Mouse (Mus musculus) thymus, postnatal 36 days (tissue): ENCODE data around the gene Pknox2.

ENCODE experiments used
- DNase-seq, 2 experiments: peaks; one replicate each; pipeline ENCODE4 v3.0.0; 2022; ENCODE audit warnings: mixed read lengths in 2 of 2

The Pknox2 gene

DNA sequence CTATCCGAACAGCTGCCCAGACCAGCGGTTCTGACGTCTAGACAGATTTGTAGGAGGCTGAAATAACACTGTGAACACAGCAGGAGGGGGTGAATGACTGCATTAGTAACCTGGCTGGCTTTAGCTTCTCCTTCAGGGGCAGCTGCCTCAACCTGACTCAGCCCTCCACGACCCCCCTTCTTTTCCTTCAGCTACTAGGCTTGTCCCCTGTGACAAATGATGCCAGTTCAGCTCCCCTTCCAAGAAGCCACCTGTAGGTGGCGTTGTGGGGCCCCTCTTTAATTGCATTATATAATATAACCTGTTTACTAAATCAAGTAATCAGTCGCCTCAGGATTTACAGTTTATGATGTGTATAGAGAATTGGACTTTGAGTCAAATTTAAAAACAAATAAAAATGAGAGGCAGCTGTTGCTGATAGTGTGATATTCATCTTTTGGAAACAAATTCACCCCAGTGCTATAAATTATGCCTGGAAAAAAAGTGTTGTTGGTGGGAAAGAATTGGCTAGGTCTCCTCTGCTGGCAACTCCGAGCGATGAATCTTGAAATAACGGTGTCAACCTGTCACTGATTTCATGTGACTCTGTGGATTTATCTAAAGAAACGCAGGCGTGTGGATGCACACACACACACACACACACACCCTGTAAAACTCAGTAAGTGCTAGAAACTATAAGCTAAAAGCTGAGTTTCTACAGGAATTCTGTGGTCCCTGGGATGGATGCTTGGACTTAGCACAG is 173.6 kb downstream of the Pknox2 start:
- no peak for DNase-seq

DNA sequence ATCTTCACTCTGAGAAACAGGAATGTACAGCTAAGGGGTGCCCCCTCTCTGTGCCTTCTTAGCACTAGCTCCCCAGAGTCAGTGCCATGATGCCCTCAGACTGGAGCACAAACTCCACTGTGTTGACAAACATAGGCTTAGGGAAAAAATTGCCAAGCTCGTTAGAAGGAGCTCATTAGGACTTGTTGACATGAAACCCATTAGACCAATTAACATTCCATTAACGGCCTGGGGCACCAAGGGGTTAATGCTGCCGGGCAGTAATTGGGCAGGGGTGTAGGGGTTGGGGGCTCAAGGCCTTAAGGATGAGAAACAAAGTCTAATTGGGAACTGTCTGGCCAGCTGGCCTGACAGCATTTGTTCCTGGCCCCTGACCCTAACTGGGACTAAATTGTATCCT is 175.1 kb downstream of the Pknox2 start:
- DNase-seq = no peak

- DNase-seq = no peak
Observed at GRCm38 (mm10) chr9:36971066-36971465, 176.1 kb downstream of the Pknox2 start.

GRCm38 (mm10) chr9:36970651-36971050 is 176.6 kb downstream of the Pknox2 start:
- DNase-seq = peak; percentile 52 to 63

DNA sequence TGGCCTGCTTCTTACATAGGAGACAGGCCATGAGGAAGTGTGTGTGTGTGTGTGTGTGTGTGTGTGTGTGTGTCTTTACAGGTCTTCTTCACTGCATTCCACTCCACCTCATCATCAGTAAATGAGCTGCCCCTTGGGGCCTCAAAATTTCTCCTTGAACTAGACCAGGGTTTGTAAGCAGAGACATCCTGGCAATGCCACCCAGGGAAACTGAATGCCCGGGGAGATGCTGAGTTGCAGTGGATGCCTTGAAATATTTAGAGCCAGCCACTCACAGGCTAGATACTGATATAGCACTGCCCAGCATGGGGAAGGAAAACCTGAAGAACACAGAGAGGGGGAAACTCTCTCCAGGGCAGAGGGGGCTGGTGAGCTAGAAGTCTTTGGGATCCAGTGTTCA is 178.1 kb downstream of the Pknox2 start:
- DNase-seq = no peak

DNA sequence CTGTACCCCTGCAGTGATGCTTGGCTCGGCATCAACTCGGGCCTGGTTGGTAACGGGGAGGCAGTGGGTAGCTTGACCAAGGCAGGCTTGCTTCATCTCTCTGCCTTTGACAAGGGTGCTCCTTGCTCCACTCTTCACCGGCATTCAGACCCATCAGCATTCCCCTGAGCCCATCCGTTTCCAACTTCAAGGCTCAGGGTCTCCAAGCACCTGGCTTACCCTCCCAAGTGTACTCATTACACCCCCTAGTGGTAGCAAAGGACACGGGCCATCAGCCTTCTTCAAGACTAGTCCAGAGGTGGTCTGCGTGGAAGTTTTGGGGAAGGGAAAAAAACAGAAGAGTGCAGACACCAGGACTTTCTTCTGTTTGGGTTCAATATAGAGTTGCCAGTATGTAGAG is 178.5 kb downstream of the Pknox2 start:
- peak; percentile 23 to 29 for DNase-seq

- no peak for DNase-seq
Observed at GRCm38 (mm10) chr9:36968236-36968635, 179.0 kb downstream of the Pknox2 start.

DNA sequence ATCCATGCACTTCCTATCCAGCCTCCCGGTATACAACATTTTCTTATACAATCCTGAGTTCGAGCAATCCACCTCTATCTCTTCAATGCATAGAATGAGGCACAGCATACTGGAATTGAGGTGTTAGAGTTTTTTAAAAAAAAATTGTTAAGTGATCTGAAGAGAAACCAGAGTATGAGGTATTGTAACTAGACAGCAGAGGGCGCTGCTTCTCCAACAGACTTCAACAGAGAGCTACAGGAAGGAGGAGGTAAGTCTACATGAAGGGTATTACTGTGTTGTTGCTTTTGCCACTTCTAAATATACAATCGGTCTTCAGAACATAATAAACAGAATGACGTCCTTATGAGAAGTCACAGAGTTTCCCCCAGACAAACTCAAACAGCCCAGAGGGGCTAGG is 181.5 kb downstream of the Pknox2 start:
- peak in 1 of 2 experiments; percentile 9 for DNase-seq

DNA sequence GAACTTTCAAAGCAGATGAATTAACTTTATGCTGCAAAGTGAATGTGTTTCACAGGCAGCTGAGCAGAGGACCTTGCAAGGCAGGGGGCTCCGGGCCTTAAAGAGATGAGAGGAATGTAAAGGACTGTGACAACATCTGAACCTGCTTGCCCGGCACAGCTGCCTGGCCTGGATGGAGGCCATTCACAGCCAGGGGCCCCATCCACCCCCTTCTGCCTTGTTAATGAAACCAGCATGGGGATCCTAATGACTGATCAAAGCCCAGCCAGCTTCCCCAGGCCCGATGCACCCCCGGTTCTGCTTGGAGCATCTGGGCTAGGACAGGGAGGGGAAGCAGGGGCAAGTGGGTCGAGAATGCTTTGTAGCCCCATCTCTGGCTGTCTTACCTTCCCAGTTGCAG is 183.0 kb downstream of the Pknox2 start:
- DNase-seq = no peak

DNA sequence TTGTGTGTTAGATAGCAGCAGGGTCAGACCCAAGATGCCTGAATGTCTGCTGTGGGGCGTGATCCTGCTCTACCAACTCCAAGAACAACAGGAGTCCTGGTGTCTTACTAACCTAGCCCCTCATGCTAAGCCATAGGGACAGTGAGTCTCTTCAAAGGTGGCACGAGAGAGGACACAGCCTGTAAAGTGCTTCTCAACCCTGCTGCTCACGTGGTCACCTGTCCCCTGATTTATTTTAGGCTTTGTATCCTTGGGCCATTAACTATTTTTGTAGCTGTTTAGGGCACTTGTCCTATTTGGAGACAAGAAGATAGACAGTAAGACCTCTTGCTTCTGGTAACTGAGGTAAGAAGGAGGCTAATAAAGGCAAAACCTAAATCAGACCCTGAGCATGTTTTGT is 183.7 kb downstream of the Pknox2 start:
- no peak for DNase-seq

DNA sequence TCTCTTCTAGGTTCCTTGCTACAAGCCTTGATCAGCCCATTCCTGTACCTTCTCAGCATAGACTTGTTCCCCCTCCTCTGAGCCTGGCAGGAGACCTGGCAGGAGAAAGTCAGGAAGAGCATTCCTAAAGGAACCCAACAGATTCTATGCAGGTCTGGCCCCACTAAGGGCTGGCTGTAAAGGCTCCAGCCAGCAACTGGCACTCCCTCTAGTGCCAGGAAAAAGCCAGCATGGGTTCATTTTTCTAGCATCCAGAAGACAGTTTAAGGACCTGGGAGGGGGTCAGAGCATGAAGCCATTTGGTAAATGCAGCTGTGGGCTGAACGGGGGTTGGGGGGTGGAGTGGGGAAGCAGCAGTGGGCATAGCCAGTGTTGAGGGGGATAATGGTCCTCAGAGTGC is 185.3 kb downstream of the Pknox2 start:
- DNase-seq = no peak

DNA sequence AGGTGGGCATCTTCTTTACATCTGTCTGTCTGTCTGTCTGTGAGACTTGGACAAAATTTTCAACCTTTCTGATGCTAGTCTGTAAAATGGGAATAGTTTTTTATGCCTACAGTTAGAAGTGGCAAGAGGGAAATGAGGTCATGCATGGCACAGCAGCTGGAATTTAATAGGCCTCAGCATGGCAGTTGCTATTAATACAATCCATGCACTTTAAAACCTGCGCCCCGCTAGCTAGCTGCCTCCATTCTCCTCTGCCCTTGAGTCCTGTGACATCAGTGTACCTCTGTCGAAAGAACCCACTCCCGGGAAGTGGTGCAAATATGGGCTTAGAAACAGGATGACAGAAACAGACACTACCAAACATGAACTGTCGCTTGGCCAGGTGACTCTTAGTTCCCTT is 186.1 kb downstream of the Pknox2 start:
- DNase-seq = no peak

DNA sequence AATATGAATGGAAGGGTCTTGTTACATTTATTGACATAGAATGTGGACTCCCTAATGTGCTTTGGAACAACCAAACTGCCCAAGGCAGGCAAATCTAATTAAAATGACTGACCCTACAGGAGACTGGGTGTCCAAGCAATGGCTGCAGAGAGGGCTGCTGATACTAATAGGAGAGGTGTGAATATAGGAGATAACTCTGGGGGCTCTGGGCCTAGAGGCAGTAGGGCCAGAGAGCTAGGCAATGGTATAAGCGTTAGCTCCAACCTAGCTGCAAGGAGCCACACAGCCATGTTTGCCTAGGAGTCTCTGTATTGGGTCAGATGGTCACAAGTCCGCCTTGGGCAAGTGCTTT is 196.1 kb downstream of the Pknox2 start:
- no peak for DNase-seq

- no peak for DNase-seq
Observed at GRCm38 (mm10) chr9:36950271-36951132, 196.7 kb downstream of the Pknox2 start.

GRCm38 (mm10) chr9:36948181-36948580 is 199.0 kb downstream of the Pknox2 start:
- no peak for DNase-seq

DNA sequence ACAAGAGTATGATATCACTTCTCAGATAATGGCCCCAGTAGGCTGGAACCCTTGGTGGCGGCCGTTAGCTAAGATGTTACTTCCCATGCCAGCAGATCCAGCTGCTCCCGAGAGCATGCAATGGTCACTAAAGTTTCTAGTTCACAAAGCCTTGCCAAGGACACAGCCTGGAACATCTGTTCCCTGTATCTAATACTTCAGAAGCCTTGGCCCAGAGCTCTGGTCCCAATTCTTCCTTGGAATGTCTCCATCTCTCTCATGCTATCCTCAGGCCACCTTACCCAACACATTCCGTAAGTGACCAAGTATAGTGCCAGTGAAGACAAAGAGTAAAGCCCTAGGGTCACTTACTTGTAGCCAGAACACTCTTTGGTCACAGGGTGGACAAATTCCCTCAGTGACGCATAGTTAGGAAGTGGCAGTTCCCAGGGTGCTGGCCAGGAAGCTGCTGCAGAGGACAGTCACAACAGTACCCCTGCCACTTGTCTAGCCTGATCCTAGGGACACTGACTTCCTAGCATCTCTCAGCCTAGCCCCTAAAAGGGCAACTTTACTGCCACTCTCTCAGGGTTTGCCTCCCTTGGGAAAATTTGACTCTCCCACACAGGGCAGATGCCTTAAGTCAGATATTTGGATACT is 200.0 kb downstream of the Pknox2 start:
- no peak for DNase-seq

DNA sequence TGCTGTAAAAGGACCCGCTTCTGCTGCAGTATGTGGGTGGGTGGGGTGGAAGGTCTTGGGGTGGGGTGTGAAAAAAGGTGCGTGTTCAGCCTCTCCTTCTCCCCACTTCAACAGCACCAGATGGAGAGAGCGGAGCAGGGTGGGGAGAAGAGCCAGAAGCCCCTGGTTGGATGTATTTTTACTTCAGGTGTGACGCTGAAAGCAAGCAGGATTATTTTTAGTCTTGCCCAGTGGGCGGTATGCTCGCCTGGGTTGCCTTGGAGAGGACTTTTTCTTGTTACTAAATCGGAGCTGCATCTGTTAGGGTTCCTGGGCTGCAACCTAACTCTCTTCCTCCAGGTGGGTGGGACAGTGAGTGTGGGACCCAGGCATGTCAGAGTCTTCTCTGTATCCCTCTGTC is 202.4 kb downstream of the Pknox2 start:
- no peak for DNase-seq

DNA sequence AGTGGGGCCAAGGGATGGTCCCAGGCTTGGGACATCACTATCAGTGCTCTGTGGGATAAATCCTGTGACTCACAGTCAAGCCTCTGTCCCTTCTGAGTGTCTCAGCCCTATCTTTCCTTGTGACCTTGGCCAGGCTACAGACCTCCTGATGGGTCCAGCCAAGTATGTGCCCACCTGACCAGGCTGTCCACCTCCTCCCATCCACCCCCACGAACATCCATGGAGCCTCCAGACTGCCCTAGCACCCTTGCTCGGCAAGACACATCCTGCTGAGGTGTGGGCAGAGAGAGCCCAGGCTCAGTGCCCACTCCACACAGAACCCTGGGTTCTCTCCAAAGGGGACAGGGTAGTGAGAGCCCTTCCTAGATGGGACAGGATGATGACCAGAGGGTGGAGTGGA is 204.6 kb downstream of the Pknox2 start:
- no peak for DNase-seq

DNA sequence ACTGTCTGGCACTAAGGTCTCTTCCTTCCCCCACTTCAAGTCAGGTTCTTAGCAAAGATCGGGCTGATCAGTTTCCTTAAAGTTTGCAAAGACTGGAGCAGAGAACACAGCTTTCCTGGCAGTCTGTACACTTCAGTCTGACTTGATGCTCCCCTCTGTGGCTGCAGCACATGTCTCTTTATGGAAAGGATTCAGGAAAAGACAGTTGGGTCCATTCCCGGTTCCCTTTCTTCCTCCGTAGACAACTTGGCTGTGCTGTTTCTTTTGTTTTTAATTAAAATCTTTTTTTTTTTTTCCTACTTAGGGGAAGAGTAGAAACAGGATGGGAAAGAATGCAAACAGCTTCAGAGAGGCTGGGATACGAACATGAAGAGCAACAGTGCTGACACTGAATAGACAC is 205.1 kb downstream of the Pknox2 start:
- no peak for DNase-seq

DNA sequence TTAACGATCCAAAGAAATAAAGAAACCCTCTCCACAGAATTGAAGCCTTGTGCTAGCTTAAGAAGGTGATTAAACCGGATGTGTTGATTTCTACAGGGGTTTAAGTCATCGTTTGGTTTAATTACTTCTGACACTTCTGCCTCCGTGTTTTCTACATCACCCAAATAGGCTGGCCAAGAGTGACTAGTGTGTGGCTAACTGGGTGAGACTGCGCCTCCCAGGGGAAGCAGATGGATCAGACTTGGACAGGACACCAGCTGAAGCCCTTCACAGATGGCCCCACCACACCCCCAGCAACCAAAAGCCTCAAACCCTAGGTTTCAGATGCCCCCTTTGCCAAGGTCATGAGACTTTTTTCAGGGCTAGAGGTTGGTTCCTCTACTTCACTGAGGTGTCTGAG is 205.6 kb downstream of the Pknox2 start:
- no peak for DNase-seq

DNA sequence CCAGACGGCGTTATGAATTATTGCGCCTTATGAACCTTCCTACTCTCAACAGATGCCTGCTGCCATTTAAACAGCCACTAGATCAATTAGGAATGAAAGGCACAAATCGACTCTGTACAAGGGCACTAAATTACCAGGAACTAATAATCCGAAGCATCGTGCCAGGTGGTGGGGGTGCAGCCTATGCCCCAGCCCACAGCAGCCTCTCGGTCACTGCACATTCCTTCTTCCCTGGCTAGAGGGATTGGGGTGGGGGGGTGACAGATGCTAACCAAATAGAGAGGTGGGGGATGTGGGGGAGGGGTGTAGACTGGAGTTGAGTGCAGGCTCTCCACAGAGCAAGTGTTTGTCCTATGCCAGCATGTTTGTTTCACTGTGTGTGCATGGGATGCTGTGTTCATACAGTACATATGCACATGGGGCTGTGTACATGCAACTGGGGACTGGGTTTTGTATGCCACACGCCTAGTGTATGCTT is 208.6 kb downstream of the Pknox2 start:
- DNase-seq = no peak

- no peak for DNase-seq
Observed at GRCm38 (mm10) chr9:36933813-36934493, 213.3 kb downstream of the Pknox2 start.
